Mouse (Mus musculus) stomach, embryonic 15.5 days (tissue): Measurements from ENCODE around the gene Aebp2. TPM values are rescaled to one million over a fixed set of nuclear protein-coding genes. Genes with fewer than 3 reads are reported as not detected.
A peak's percentile ranks its signal among the peaks of the same experiment; 100 is the strongest.
"Not testable (repeated sequence)": the region's sequence is repeated elsewhere in the genome, so short reads cannot be mapped to it uniquely, and the experiment has no call there.

Experiments
- ATAC-seq: fragments of 200-750 bp; cut with Nextera tagmentation; 2 replicates; pipeline ENCODE4 v1.8.0; 2017; ENCODE audit warnings: low read depth, moderate number of reproducible peaks, moderate TSS enrichment; ENCODE audit not compliant: insufficient read depth, low FRiP score
- H3K27ac ChIP-seq: fragments of 300-500 bp; sonication (generic); 2 replicates; pipeline ENCODE4 v1.5.1; 2015; ENCODE audit warnings: mild to moderate bottlenecking, inconsistent platforms
- H3K27me3 ChIP-seq: fragments of 300-500 bp; sonication (generic); replicated peaks from 2 replicates; pipeline ENCODE4 v1.6.1; 2015; ENCODE audit warnings: inconsistent platforms
- H3K36me3 ChIP-seq: fragments of 300-500 bp; sonication (generic); 2 replicates; pipeline ENCODE4 v1.6.1; 2015; ENCODE audit warnings: inconsistent platforms
- H3K4me1 ChIP-seq: fragments of 300-500 bp; sonication (generic); 2 replicates; pipeline ENCODE4 v1.6.1; 2015; ENCODE audit warnings: inconsistent platforms
- H3K4me2 ChIP-seq: fragments of 300-500 bp; sonication (generic); 2 replicates; pipeline ENCODE4 v1.6.1; 2015; ENCODE audit warnings: mild to moderate bottlenecking, inconsistent platforms
- H3K4me3 ChIP-seq: fragments of 300-500 bp; sonication (generic); replicated peaks from 2 replicates; pipeline ENCODE4 v1.5.1; 2015; ENCODE audit warnings: inconsistent platforms
- H3K9ac ChIP-seq: fragments of 300-500 bp; sonication (generic); 2 replicates; pipeline ENCODE4 v1.6.1; 2015; ENCODE audit warnings: inconsistent platforms
- H3K9me3 ChIP-seq: fragments of 300-500 bp; sonication (generic); 2 replicates; pipeline ENCODE4 v1.6.1; 2016; ENCODE audit warnings: inconsistent platforms
- WGBS: fragments of 180-500 bp; shearing (Covaris S2); methylation state at CpG from one replicate; pipeline ENCODE4 v1.1.7; 2015; 5-methylcytosine and 5-hydroxymethylcytosine counted together
- polyA plus RNA-seq: library from polyadenylated mRNA; unstranded; fragments of >200 nt; fragmentation: Nextera tagmentation; extraction: Ambion mirVana; gene quantifications from 2 replicates; pipeline ENCODE4 v1.2.1, GENCODE M21; 2015

Gene Aebp2
- polyA plus RNA-seq, 1 experiment from 2014 or later = 12.6 TPM

- ATAC-seq = no peak
- no peaks in the 10 kb centered on the region for H3K4me1 ChIP-seq
- WGBS = 75% methylated on average over 6 of the region's 6 CpGs
- H3K4me3 ChIP-seq = no peak overlapping the region
- no peaks in the 10 kb centered on the region for H3K36me3 ChIP-seq
- H3K27me3 ChIP-seq = no peaks in the 10 kb centered on the region
- no peaks in the 10 kb centered on the region for H3K9me3 ChIP-seq
- H3K4me2 ChIP-seq = no peak overlapping the region
- no peak overlapping the region for H3K27ac ChIP-seq
- no peak overlapping the region for H3K9ac ChIP-seq
These were observed 39.8 kb downstream of the Aebp2 start for GRCm38 (mm10) chr6:140662290-140662689.

- not testable (repeated sequence) for H3K36me3 ChIP-seq, H3K4me1 ChIP-seq, H3K27ac ChIP-seq, H3K9me3 ChIP-seq, H3K4me2 ChIP-seq, H3K9ac ChIP-seq, ATAC-seq, H3K27me3 ChIP-seq, H3K4me3 ChIP-seq
- WGBS = 56% methylated on average over 3 of the region's 3 CpGs
These were observed 40.2 kb downstream of the Aebp2 start for GRCm38 (mm10) chr6:140662697-140663096.

DNA sequence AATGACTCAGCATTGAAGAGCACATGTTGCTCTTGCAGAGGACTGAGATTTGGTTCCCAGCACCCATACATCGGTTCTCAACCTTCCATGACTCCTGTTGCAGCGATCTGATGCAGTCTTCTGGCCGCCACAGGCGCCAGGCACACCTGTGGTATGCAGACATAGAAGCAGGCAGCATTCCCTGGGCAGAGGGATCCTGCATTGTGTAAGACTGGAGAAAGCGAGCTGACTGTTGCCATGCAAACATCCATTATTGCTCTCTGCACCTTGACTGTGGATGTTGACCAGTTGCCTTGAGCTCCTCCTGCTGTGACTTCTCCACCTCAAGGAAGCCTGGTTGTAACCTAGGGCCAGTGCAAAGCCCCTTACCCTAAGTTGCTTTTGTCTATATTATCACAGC, 42.1 kb downstream of the Aebp2 start:
- no peaks in the 10 kb centered on the region for H3K9me3 ChIP-seq
- no peaks in the 10 kb centered on the region for H3K4me1 ChIP-seq
- no peak overlapping the region for H3K4me2 ChIP-seq
- no peaks in the 10 kb centered on the region for H3K36me3 ChIP-seq
- no peak overlapping the region for H3K9ac ChIP-seq
- ATAC-seq = no peak
- 75% methylated on average over 5 of the region's 5 CpGs for WGBS
- H3K4me3 ChIP-seq = no peak overlapping the region
- H3K27me3 ChIP-seq = no peaks in the 10 kb centered on the region
- no peak overlapping the region for H3K27ac ChIP-seq

DNA sequence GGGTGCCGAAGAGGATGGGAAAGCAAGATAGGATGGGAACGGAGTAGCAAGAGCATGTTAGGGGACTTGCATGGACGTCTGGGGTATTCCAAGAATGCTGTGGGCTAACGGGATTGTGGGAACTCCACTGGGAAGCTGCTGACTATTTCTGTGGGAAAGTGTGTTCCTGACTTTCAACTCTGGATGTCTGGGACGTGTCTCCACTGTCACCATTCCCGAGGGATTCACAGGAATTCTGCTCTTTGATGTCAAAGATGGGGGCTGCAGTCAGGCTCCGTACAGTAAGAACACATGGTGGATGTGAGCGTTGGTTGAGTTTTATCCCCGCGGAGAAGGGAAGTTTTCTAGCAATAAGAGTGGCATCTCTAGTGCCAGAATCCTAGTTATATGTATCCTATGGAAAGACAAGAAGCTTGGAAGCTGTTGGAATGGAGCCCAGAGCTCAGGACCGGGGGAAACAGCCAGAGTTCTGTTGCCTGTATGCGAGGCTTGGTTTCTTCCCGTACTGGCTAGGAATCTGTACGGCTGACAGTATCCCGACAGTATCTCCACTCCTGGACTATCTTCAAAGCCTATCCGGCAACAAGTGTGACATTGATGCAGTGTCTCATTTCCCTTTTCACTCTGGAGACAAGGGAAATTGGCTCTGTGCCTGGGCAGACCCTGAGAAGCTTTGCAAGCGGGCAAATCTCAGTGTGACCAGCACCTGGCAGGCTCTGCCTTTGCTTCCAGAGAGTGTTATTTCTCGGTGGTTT, 44.2 kb downstream of the Aebp2 start:
- no peaks in the 10 kb centered on the region for H3K27me3 ChIP-seq
- H3K4me1 ChIP-seq = no peaks in the 10 kb centered on the region
- 35% methylated on average over 18 of the region's 18 CpGs for WGBS
- H3K27ac ChIP-seq = 0 out of 2 replicates have a peak overlapping the region, but pooled peaks have one; percentile 18
- H3K9me3 ChIP-seq = no peaks in the 10 kb centered on the region
- no peak overlapping the region for H3K9ac ChIP-seq
- H3K4me3 ChIP-seq = no peak overlapping the region
- peak; percentile 37; the same call in 1 of the 2 replicates for ATAC-seq
- H3K36me3 ChIP-seq = no peaks in the 10 kb centered on the region
- H3K4me2 ChIP-seq = peak overlapping the region; percentile 21

GRCm38 (mm10) chr6:140667289-140667906, 44.9 kb downstream of the Aebp2 start:
- no peak overlapping the region for H3K4me3 ChIP-seq
- H3K4me2 ChIP-seq = no peak overlapping the region
- H3K27ac ChIP-seq = no peak overlapping the region
- ATAC-seq = 0 out of 2 replicates have a peak, but pooled peaks have one; percentile 15
- H3K4me1 ChIP-seq = no peaks in the 10 kb centered on the region
- no peaks in the 10 kb centered on the region for H3K27me3 ChIP-seq
- H3K36me3 ChIP-seq = no peaks in the 10 kb centered on the region
- H3K9me3 ChIP-seq = no peaks in the 10 kb centered on the region
- H3K9ac ChIP-seq = no peak overlapping the region
- WGBS = 76% methylated on average over 8 of the region's 8 CpGs

GRCm38 (mm10) chr6:140674414-140674813, 52.0 kb downstream of the Aebp2 start:
- H3K4me1 ChIP-seq = 0 out of 2 replicates have a peak, but pooled peaks cover 5% of the 10 kb centered on the region
- H3K27me3 ChIP-seq = no peaks in the 10 kb centered on the region
- no peak for ATAC-seq
- H3K4me2 ChIP-seq = no peak overlapping the region
- H3K36me3 ChIP-seq = no peaks in the 10 kb centered on the region
- H3K27ac ChIP-seq = no peak overlapping the region
- H3K9ac ChIP-seq = no peak overlapping the region
- H3K4me3 ChIP-seq = no peak overlapping the region
- no peaks in the 10 kb centered on the region for H3K9me3 ChIP-seq
- 57% methylated on average over 3 of the region's 3 CpGs for WGBS

DNA sequence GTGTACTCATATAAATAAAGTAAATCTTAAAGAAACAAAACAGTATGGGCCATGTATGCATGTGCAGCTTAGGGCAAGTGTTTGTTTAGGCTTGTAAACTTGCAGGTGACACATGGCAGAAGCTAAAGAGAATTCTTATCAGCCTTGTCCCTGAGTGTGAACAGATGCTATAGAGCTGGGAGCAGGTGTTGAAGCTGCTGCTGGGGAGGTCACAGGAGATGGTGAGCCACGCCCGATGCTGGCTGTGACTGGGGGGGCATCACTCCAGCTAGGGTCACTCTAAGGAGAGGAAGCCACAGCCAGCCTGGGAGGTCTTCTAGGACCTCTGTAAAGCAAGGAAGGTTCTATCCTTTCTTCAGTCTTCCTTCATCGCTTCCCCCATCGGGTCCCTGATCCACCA, 53.6 kb downstream of the Aebp2 start:
- H3K4me1 ChIP-seq = 0 out of 2 replicates have a peak, but pooled peaks cover 5% of the 10 kb centered on the region
- no peak; the same call in 1 of the 2 replicates for ATAC-seq
- no peak overlapping the region for H3K4me3 ChIP-seq
- H3K36me3 ChIP-seq = no peaks in the 10 kb centered on the region
- H3K27ac ChIP-seq = no peak overlapping the region
- H3K27me3 ChIP-seq = no peaks in the 10 kb centered on the region
- H3K9me3 ChIP-seq = no peaks in the 10 kb centered on the region
- H3K9ac ChIP-seq = no peak overlapping the region
- H3K4me2 ChIP-seq = no peak overlapping the region
- WGBS = 84% methylated on average over 4 of the region's 4 CpGs

DNA sequence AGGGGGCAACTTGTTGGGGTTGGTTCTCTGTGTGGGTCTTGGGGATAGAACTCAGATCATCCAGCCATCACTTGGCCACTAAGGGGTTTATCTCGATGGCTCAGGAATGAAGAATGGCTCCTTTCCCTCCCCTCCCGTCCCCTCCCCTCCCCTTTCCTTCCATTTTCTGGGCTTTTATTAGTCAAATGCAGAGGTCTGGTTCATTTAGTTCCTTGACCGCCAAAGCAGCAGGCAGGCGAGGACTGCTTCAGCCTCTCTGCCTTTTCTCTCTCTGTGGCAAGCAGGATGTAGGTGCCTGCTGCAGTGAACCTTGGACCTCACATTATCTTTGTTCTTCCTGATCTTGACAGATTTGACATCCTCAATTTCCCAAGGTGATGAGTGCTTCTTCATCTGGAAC, 54.6 kb downstream of the Aebp2 start:
- Histone ChIP-seq H3K36me3 (no peaks in the 10 kb centered on the region), H3K27me3 (no peaks in the 10 kb centered on the region), H3K4me1 (0 out of 2 replicates have a peak, but pooled peaks cover 5% of the 10 kb centered on the region), H3K9ac (no peak overlapping the region), H3K9me3 (no peaks in the 10 kb centered on the region), H3K4me3 (no peak overlapping the region), H3K4me2 (no peak overlapping the region), H3K27ac (no peak overlapping the region)
- ATAC-seq = no peak
- 44% methylated on average over 4 of the region's 4 CpGs for WGBS

DNA sequence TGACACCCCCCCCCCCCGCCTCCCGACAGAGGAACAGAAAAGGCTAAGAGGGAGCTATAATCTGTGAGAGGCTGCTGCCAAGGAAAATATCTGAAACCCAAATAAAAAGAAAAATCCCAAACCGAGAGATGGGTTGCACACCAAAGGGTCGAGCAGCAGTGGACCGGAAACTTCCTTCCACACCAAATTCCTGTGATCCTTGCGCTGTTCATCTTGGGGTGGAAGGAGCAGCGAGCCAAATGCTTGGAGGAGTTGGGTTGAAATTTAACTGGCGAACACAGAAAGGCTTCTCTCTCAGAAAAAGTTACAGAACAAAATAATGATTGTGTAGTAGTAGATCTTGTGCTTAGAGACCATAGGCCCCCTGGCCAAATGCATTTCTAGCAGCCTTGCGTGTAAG, 55.5 kb downstream of the Aebp2 start:
- ATAC-seq = no peak
- Histone ChIP-seq H3K4me2 (no peak overlapping the region), H3K27ac (no peak overlapping the region), H3K4me3 (no peak overlapping the region), H3K27me3 (no peaks in the 10 kb centered on the region), H3K36me3 (no peaks in the 10 kb centered on the region), H3K4me1 (0 out of 2 replicates have a peak, but pooled peaks cover 5% of the 10 kb centered on the region), H3K9ac (no peak overlapping the region), H3K9me3 (no peaks in the 10 kb centered on the region)
- 61% methylated on average over 9 of the region's 9 CpGs for WGBS

- H3K4me1 ChIP-seq = 0 out of 2 replicates have a peak, but pooled peaks cover 5% of the 10 kb centered on the region
- no peak overlapping the region for H3K27ac ChIP-seq
- H3K9me3 ChIP-seq = no peaks in the 10 kb centered on the region
- WGBS = 16% methylated on average over 15 of the region's 15 CpGs
- H3K9ac ChIP-seq = no peak overlapping the region
- no peak overlapping the region for H3K4me3 ChIP-seq
- ATAC-seq = no peak
- H3K4me2 ChIP-seq = no peak overlapping the region
- no peaks in the 10 kb centered on the region for H3K36me3 ChIP-seq
- H3K27me3 ChIP-seq = no peaks in the 10 kb centered on the region
These were observed 56.3 kb downstream of the Aebp2 start for GRCm38 (mm10) chr6:140678658-140679271.

- H3K9me3 ChIP-seq = no peaks in the 10 kb centered on the region
- H3K4me1 ChIP-seq = 0 out of 2 replicates have a peak, but pooled peaks cover 5% of the 10 kb centered on the region
- H3K27me3 ChIP-seq = no peaks in the 10 kb centered on the region
- H3K4me2 ChIP-seq = no peak overlapping the region
- no peak overlapping the region for H3K4me3 ChIP-seq
- H3K27ac ChIP-seq = no peak overlapping the region
- no peak overlapping the region for H3K9ac ChIP-seq
- 59% methylated on average over 7 of the region's 7 CpGs for WGBS
- ATAC-seq = no peak
- H3K36me3 ChIP-seq = no peaks in the 10 kb centered on the region
These were observed 58.2 kb downstream of the Aebp2 start for GRCm38 (mm10) chr6:140680713-140681112.

- Histone ChIP-seq H3K4me3 (no peak overlapping the region), H3K4me2 (no peak overlapping the region), H3K27ac (no peak overlapping the region), H3K9ac (no peak overlapping the region), H3K36me3 (no peaks in the 10 kb centered on the region), H3K27me3 (no peaks in the 10 kb centered on the region), H3K9me3 (no peaks in the 10 kb centered on the region), H3K4me1 (0 out of 2 replicates have a peak, but pooled peaks cover 5% of the 10 kb centered on the region)
- 38% methylated on average over 13 of the region's 13 CpGs for WGBS
- ATAC-seq = 0 out of 2 replicates have a peak, but pooled peaks have one; percentile 28
These were observed 60.4 kb downstream of the Aebp2 start for GRCm38 (mm10) chr6:140682829-140683228.
